Mouse (Mus musculus): ENCODE results near the gene Kdm4b. TPM values are rescaled to one million over a fixed set of nuclear protein-coding genes. Genes with fewer than 3 reads are reported as not detected.

Kdm4b gene
- polyA plus RNA-seq, 1 experiment from 2014 or later = 8.1 TPM

GRCm38 (mm10) chr17:56372109-56372508 is 46.2 kb downstream of the Kdm4b start:
- H3K36me3 ChIP-seq (ENCODE audit: control insufficient read depth, insufficient read depth) = peaks cover 48% of the 10 kb centered on the region
- no peak overlapping the region for H3K4me2 ChIP-seq (replicated peaks; ENCODE audit: low read depth)
- WGBS = 61% methylated on average over 4 of the region's 4 CpGs
- peak; percentile 54 for TF ChIP-seq CTCF (IDR thresholded peaks at IDR 0.05; ENCODE audit: low read depth)
- no peaks in the 10 kb centered on the region for H3K9me3 ChIP-seq (ENCODE audit: control insufficient read depth)
- no peak overlapping the region for H3K9ac ChIP-seq (ENCODE audit: low read depth, low read length)
- H3K27ac ChIP-seq (ENCODE audit: low read depth, low read length) = no peak overlapping the region
- H3K27me3 ChIP-seq (replicated peaks; ENCODE audit: control insufficient read depth, insufficient read depth, low read length) = no peaks in the 10 kb centered on the region
- H3K4me3 ChIP-seq (ENCODE audit: low read depth, low read length) = no peak overlapping the region
- H3K4me1 ChIP-seq (replicated peaks; ENCODE audit: control insufficient read depth, insufficient read depth, low read length) = no peaks in the 10 kb centered on the region
- no peak for ATAC-seq

GRCm38 (mm10) chr17:56373136-56374034 is 47.5 kb downstream of the Kdm4b start:
- H3K9ac ChIP-seq (ENCODE audit: low read depth, low read length) = no peak overlapping the region
- no peak for TF ChIP-seq CTCF (IDR thresholded peaks at IDR 0.05; ENCODE audit: low read depth)
- no peak overlapping the region for H3K27ac ChIP-seq (ENCODE audit: low read depth, low read length)
- H3K4me2 ChIP-seq (replicated peaks; ENCODE audit: low read depth) = no peak overlapping the region
- H3K4me3 ChIP-seq (ENCODE audit: low read depth, low read length) = no peak overlapping the region
- H3K9me3 ChIP-seq (ENCODE audit: control insufficient read depth) = no peaks in the 10 kb centered on the region
- WGBS = 72% methylated on average over 17 of the region's 17 CpGs
- no peaks in the 10 kb centered on the region for H3K4me1 ChIP-seq (replicated peaks; ENCODE audit: control insufficient read depth, insufficient read depth, low read length)
- no peak for ATAC-seq
- H3K36me3 ChIP-seq (ENCODE audit: control insufficient read depth, insufficient read depth) = peaks cover 52% of the 10 kb centered on the region
- no peaks in the 10 kb centered on the region for H3K27me3 ChIP-seq (replicated peaks; ENCODE audit: control insufficient read depth, insufficient read depth, low read length)

GRCm38 (mm10) chr17:56374851-56375250 is 49.0 kb downstream of the Kdm4b start:
- Histone ChIP-seq H3K4me2 (replicated peaks; ENCODE audit: low read depth) (no peak overlapping the region), H3K4me1 (replicated peaks; ENCODE audit: control insufficient read depth, insufficient read depth, low read length) (no peaks in the 10 kb centered on the region), H3K9me3 (ENCODE audit: control insufficient read depth) (no peaks in the 10 kb centered on the region), H3K36me3 (ENCODE audit: control insufficient read depth, insufficient read depth) (peaks cover 54% of the 10 kb centered on the region), H3K9ac (ENCODE audit: low read depth, low read length) (no peak overlapping the region), H3K27ac (ENCODE audit: low read depth, low read length) (no peak overlapping the region), H3K4me3 (ENCODE audit: low read depth, low read length) (no peak overlapping the region), H3K27me3 (replicated peaks; ENCODE audit: control insufficient read depth, insufficient read depth, low read length) (no peaks in the 10 kb centered on the region)
- TF ChIP-seq CTCF (IDR thresholded peaks at IDR 0.05; ENCODE audit: low read depth) = no peak
- 95% methylated on average over 1 of the region's 1 CpGs for WGBS
- no peak for ATAC-seq

GRCm38 (mm10) chr17:56379281-56379834 is 53.5 kb downstream of the Kdm4b start:
- Histone ChIP-seq H3K4me2 (replicated peaks; ENCODE audit: low read depth) (no peak overlapping the region), H3K36me3 (ENCODE audit: control insufficient read depth, insufficient read depth) (peaks cover 69% of the 10 kb centered on the region), H3K9me3 (ENCODE audit: control insufficient read depth) (no peaks in the 10 kb centered on the region), H3K27me3 (replicated peaks; ENCODE audit: control insufficient read depth, insufficient read depth, low read length) (no peaks in the 10 kb centered on the region), H3K4me3 (ENCODE audit: low read depth, low read length) (no peak overlapping the region), H3K9ac (ENCODE audit: low read depth, low read length) (no peak overlapping the region), H3K27ac (ENCODE audit: low read depth, low read length) (no peak overlapping the region), H3K4me1 (replicated peaks; ENCODE audit: control insufficient read depth, insufficient read depth, low read length) (no peaks in the 10 kb centered on the region)
- 72% methylated on average over 6 of the region's 6 CpGs for WGBS
- TF ChIP-seq CTCF (IDR thresholded peaks at IDR 0.05; ENCODE audit: low read depth) = no peak
- no peak for ATAC-seq

- Histone ChIP-seq H3K27me3 (replicated peaks; ENCODE audit: control insufficient read depth, insufficient read depth, low read length) (no peaks in the 10 kb centered on the region), H3K9me3 (ENCODE audit: control insufficient read depth) (no peaks in the 10 kb centered on the region), H3K4me1 (replicated peaks; ENCODE audit: control insufficient read depth, insufficient read depth, low read length) (no peaks in the 10 kb centered on the region), H3K4me2 (replicated peaks; ENCODE audit: low read depth) (no peak overlapping the region), H3K9ac (ENCODE audit: low read depth, low read length) (no peak overlapping the region), H3K4me3 (ENCODE audit: low read depth, low read length) (no peak overlapping the region), H3K27ac (ENCODE audit: low read depth, low read length) (no peak overlapping the region), H3K36me3 (ENCODE audit: control insufficient read depth, insufficient read depth) (peaks cover 69% of the 10 kb centered on the region)
- WGBS = 86% methylated on average over 6 of the region's 6 CpGs
- TF ChIP-seq CTCF (IDR thresholded peaks at IDR 0.05; ENCODE audit: low read depth) = no peak
- no peak for ATAC-seq
These were observed 54.4 kb downstream of the Kdm4b start for GRCm38 (mm10) chr17:56380286-56380685.

GRCm38 (mm10) chr17:56381183-56381582 is 55.3 kb downstream of the Kdm4b start:
- no peak for TF ChIP-seq CTCF (IDR thresholded peaks at IDR 0.05; ENCODE audit: low read depth)
- no peaks in the 10 kb centered on the region for H3K9me3 ChIP-seq (ENCODE audit: control insufficient read depth)
- H3K4me3 ChIP-seq (ENCODE audit: low read depth, low read length) = no peak overlapping the region
- H3K36me3 ChIP-seq (ENCODE audit: control insufficient read depth, insufficient read depth) = peaks cover 70% of the 10 kb centered on the region
- 94% methylated on average over 5 of the region's 5 CpGs for WGBS
- ATAC-seq = no peak
- H3K27me3 ChIP-seq (replicated peaks; ENCODE audit: control insufficient read depth, insufficient read depth, low read length) = no peaks in the 10 kb centered on the region
- no peak overlapping the region for H3K4me2 ChIP-seq (replicated peaks; ENCODE audit: low read depth)
- H3K9ac ChIP-seq (ENCODE audit: low read depth, low read length) = no peak overlapping the region
- no peaks in the 10 kb centered on the region for H3K4me1 ChIP-seq (replicated peaks; ENCODE audit: control insufficient read depth, insufficient read depth, low read length)
- no peak overlapping the region for H3K27ac ChIP-seq (ENCODE audit: low read depth, low read length)

Data from intestine, postnatal 0 days (tissue).